Mouse (Mus musculus): ENCODE results near the gene Ifnar2.
"Not testable (repeated sequence)": the region's sequence is repeated elsewhere in the genome, so short reads cannot be mapped to it uniquely, and the experiment has no call there.

The Ifnar2 gene

DNA sequence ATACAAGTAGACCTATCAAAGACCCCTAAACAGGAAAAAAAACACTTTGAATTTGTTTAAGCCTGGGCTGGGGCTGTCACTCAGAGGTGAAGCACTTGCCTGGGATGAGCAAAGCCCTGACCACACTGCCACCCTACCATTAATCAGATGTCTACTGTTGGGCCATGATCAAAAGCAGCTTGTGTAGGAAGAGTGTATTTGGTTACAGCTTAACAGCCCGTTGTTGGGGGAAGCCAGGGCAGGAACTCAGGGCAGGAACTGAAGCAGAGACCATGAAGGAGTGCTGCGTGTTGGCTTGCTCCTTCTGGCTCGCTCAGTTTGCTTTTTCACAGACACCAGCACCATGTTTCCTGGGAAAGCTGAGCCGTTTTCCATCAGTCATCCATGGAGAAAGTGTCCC is 54.0 kb downstream of the Ifnar2 start:
- DNase-seq (ENCODE audit: low spot score in 2 of 2) = no peak

DNA sequence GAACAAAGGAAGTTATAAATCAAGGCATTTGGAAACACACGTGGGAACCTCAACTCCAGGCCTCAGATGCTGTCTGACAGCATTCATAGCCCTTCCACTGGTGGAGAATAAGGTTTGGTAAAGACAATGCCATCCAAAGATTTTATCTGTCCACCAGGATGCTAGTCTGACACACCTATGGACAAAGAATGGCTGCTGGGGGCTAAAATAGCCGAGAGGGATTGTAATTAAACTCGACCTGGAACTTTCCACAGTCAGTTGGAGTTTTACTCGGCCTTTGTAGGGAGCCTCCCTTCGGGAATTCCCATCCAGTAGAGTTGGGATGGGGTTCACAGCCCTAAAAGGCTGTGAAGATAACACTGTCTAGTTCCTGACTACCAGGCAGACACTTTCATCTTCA is 54.9 kb downstream of the Ifnar2 start:
- DNase-seq (ENCODE audit: low spot score in 2 of 2) = no peak

DNA sequence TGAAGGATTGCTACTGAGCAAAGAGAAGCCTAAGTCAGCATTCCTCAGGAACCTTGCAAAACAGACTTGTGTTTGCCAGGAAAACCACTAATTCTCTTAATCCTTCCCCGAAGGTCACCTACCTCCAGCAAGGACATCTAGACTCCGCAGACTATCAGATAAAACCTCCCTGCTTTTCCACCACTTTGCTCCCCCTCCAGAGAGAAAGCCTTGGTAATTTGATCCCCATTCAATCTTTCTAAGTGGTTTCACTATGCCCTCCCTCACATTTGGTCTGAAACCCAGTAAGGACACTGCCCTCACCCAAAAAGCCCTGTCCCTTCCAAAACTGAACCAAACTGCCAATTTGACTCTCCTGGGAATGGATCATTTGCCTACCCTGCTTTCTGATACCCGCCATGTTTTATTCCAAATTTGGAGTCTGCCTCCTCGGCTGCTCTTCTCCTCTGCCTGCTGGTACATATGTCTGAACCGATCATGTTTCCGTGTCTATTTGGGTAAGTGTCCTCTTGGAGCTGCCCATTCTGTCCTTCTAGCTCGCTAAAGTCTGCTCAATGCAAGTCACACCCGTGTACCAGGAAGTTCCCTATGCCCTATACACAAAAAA is 55.8 kb downstream of the Ifnar2 start:
- no peak for DNase-seq (ENCODE audit: low spot score in 2 of 2)

DNA sequence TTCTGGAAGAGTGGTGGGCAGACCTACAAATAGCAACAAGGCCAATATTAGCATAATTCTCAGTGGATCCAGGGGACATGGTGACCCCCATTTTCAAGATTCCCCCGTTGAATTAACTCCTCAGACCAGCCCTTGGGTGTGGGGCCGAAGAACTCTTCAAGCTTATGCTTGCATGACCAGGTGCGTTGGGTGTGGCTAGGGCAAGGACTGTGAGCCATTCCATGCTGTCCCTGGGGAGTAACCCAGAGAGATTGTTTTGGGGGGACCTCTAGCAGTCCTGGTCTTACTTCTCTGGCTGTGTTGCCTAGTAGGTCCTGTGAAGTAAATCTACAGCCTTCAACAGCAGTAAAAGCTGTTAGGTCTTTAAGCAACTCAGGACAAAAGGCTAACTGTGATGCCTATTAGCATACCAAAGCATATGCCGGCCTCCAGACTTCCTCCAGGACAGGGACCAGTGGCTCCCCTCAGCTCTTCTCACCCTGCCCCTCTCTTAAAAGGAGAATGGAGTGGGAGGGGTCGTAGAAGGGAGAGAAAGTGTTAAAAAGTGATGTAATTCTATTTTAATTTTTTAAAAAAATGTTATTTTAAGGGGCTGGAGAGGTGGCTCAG is 60.2 kb downstream of the Ifnar2 start:
- DNase-seq (ENCODE audit: low spot score in 2 of 2) = peak in 1 of 2 experiments; percentile 33

DNA sequence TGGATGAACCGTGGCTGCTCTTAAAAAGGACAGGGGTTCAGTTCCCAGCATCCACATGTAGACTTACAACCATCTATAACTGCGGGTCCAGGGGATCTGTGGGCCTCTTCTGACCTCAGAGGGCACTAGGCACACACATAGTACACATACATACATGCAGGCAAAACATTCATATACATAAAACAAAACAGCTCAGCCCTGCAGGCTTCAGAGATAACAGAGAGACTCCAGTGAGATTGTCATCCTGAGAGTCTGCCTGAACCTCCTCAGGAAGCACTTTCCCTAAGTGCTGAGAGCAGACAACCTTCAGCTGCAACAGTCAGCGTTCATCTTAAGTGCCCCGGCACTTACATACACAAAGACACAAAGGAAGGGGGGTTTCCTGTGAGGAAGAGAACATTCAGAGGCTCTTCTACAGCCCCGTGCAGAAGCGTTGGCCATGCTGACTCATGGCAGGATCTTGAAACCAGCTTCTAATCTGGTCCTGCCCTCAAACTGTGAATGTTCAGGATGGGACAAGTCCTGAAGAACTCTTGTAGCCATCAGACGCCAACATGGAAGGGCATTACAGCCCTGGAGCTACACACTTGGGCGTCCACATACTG is 60.8 kb downstream of the Ifnar2 start:
- DNase-seq (ENCODE audit: low spot score in 2 of 2) = peak in 1 of 2 experiments; percentile 28

DNA sequence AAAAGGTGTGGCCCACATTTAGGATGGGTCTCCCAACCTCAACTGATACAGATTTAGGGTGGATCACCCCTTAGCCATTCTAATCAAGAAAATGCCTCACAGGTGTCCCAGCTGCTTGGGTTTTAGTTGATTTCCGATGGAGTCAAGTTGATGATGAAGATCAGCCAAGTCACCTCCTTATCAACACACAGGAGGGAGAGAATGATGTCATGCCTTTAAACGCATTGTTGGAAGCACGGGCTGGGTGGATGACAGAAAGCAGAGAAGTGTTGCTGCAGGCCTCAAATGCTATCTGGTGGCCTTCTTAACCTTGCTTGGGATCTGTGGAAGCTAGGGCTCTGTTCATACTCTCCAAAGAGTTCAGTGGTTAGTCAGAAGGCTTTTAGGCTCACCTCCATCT is 61.5 kb downstream of the Ifnar2 start:
- no peak for DNase-seq (ENCODE audit: low spot score in 2 of 2)

DNA sequence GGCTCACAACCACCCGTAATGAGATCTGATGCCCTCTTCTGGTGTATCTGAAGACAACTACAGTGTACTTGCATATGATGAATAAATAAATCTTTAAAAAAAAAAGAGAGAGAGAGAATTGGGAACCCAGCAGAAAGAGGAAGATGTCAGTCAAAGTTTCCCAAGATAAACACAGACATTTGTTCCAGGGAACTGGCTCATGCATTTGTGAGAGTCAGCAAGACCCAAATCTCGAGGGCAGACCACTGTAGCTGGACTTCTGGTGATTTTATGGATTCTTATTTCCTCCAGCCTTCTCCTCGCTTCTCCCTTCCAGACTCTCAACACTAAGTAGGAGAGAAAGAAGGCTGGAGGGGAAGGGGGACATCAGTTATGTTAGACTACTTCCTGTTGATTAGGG is 65.5 kb downstream of the Ifnar2 start:
- DNase-seq (ENCODE audit: low spot score in 2 of 2) = no peak

DNA sequence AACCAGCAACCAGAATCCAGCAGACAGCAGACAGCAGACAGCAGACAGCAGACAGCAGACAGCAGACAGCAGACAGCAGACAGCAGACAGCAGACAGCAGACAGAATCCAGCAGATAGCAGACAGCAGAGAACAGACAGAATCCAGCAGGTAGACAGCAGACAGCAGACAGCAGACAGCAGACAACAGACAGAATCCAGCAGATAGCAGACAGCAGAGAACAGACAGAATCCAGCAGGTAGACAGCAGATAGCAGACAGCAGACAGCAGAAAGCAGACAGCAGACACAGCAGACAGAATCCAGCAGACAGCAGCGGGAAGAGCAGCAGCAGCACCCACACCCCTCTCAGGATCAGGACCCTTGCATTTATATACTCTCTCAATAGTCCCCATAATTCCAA is 66.0 kb downstream of the Ifnar2 start:
- DNase-seq (ENCODE audit: low spot score in 2 of 2) = not testable (repeated sequence)

DNA sequence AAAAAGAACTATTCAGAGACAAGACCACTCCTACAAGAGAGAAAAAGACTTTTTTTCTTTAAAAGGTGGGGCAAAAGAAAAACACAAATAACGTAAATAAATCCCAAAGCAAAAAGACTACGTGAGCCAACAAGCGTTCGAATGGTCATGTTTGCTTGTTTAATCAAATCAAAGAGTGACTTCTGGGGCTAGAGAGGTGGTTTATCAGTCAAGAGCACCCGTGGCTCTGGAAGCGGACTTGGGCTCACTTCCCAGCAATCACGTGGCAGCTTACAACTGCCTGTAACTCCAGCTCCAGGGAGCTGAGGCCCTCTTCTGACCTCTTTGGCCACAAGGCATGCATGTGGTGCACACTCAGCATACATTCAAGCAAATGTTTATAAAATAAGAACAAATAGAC is 68.8 kb downstream of the Ifnar2 start:
- peak; percentile 62 to 86 for DNase-seq (ENCODE audit: low spot score in 2 of 2)

DNA sequence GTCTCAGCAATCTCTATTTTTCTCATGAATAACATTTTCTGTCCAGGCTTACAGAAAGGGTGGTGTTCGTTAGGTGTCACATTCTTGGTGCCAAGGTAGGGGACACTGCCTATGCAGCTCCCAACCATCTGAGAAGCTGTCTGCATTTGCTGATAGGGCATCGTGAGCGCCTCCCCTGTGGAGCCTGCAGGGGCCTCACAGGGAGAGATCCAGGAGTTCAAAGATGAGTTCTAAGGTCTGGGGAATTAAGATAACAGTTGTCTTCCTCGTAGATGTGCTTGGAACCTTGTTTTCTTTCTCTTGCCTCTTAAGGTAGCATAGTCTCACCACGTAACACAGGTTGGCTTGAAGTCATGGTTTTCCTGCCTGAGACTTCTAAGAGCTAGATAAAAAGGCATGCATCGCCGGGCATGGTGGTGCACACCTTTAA is 69.2 kb downstream of the Ifnar2 start:
- peak; percentile 66 to 82 for DNase-seq (ENCODE audit: low spot score in 2 of 2)

DNA sequence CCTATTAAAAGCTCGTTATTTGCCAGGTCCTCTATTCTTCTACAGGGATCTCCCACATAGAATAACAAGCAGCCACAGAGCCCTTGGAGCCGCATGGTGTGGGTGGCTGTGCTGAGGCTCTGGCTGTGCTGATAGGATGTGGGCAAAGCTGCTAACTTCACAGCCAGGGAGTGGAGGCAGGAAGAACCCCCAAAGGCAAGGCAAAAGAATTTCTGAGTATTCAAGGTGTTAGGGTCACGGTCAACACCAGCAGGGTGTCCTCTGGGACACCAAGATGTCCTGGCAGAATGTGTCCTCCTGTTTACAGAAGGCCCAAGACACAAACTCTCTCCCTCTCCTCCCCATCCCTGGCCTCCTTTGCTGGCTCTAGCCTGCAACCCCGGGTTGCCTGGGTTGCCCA is 69.9 kb downstream of the Ifnar2 start:
- DNase-seq (ENCODE audit: low spot score in 2 of 2) = peak in 1 of 2 experiments; percentile 59

DNA sequence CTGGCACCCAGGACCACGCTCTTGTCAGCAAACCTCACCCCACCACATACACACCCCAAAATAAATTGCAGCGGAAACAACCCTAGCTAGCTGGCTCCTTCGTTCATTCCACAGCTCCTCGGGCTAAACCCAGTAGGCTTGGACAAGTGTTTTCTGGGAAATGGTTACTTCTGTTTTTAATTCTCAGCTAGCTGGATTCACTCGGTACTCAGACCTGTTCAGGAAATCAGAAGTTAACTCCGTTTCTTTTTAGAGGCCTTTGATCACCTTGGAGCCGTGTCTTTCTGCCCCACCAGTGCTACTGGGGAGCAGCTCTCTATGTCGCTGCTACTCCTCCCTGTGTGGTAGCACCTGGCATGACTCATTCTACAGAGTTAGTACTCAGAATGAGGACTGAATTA is 70.6 kb downstream of the Ifnar2 start:
- peak in 1 of 2 experiments; percentile 26 for DNase-seq (ENCODE audit: low spot score in 2 of 2)

DNA sequence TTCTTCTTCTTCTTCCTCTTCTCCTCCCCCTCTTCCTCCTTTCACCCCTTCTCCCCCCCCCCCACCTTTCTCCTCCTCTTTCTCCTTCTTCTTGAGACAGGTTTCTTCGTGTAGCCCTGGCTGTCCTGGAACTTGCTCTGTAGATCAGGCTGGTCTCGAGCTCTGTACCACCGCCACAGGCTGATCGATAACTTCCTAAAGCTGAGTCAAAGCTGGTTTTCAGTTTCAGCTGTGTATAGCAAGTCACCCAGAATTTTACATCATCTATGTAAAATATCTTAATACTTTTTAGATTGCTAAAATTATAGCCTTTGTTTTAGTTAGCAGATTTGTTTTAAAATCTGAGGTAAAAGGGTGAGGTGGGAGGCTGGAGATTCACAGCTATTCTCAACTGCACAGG is 72.3 kb downstream of the Ifnar2 start:
- no peak for DNase-seq (ENCODE audit: low spot score in 2 of 2)

DNA sequence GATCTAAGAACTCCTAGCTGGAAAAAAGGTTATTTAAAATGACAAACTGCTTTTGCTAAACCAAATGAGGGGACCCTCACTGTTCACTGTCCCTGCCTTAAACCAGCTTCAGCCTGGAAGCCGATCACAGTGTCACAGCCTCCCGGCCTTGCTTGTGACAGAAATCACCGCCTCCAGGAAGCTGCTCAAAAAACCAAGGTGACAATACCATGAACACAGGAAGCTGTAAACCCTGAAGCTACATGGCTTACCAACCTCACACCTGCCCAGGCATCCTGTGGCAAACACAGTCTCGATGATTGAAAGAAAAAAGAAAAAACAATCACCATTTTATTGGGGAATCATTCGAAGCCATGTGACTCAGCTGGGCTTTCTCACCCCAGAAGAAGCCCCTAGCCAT is 73.0 kb downstream of the Ifnar2 start:
- DNase-seq (ENCODE audit: low spot score in 2 of 2) = peak in 1 of 2 experiments; percentile 42

DNA sequence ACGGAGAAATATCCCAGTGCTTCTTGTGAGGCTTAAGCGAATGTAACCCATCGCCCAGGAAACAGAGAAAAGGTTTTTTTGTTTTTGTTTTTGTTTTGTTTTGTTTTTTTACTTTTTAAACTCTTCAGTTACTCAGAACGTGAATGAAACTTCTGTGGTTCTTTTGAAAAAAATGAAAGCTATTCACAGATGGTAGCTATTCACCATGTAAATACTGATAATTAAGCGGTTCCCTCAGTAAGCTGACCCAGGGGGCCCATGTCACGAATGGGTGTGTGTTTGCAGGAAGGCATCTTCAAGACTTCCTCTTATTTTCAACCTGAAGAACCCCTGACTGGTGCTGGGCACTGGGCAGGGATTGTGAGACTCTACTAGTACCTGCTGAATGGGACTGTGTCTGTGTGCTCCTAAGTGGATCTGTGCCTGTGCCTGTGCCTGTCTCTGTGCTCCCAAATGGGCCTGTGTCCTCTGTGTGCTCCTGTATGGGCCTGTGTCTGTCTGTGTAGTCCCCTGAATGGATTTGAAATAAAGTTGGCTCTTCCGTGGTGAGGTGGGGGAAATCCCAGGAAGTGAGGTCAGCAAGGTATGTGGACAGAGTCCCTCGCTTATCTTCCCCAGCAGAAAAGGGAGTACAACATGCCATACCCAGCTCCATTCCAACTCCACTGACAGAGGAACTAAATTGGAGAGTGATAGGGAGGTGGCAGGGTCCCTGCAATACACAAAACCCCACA is 74.4 kb downstream of the Ifnar2 start:
- peak in 1 of 2 experiments; percentile 59 for DNase-seq (ENCODE audit: low spot score in 2 of 2)

DNA sequence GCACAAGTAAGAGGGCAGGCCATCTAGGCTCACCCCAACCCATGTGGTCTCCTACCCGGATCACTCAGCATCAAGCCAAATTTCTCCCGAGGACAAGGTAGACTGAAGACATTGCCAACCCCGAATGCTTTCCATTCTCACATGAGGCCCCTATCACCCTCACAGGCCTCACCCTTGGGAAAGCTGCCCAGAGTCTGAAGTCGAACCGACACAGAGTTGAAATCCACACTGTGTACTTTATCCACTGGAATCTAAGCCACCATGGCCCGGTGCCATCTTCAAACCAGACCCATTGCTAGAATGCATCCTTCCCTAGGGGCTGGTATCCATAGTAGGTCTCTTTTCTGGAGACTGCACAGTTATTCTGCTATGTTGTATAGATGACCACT is 74.9 kb downstream of the Ifnar2 start:
- DNase-seq (ENCODE audit: low spot score in 2 of 2) = peak in 1 of 2 experiments; percentile 29

DNA sequence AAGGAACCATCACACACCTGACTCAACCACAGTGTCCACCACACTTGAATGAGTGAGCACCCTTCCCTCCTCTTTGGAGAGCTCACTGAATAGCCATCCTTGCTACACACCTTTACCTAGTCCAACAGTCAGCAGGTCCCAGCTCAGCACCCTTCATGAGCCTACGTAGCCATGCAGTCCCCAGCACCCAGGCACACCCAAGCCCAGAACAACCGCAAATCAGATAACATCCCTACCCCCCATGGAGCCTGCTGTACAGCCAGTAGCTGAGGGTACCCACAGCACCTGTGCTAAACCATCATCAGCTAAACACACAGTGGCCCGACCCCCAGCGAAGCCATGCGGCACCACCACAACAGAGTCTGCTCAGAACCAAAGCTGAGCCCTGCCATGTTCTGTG is 75.5 kb downstream of the Ifnar2 start:
- DNase-seq (ENCODE audit: low spot score in 2 of 2) = peak in 1 of 2 experiments; percentile 22

DNA sequence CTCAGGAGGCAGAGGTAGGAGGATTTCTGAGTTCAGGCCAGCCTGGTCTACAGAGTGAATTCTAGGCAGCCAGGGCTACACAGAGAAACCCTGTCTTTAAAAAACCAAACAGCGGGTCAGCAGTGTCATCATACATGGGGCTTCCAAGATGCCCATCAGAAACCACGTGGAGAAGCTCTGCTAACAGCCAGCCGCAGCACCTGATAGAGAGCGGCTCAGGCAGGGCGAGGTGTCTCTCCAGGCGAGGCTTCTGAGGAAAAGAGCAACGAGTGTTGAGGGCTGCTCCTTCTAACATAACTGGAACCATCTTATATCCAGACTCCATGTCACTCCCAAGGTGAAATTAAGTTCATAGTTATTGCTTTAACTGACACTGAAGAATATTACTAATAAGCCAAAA is 76.3 kb downstream of the Ifnar2 start:
- DNase-seq (ENCODE audit: low spot score in 2 of 2) = no peak

DNA sequence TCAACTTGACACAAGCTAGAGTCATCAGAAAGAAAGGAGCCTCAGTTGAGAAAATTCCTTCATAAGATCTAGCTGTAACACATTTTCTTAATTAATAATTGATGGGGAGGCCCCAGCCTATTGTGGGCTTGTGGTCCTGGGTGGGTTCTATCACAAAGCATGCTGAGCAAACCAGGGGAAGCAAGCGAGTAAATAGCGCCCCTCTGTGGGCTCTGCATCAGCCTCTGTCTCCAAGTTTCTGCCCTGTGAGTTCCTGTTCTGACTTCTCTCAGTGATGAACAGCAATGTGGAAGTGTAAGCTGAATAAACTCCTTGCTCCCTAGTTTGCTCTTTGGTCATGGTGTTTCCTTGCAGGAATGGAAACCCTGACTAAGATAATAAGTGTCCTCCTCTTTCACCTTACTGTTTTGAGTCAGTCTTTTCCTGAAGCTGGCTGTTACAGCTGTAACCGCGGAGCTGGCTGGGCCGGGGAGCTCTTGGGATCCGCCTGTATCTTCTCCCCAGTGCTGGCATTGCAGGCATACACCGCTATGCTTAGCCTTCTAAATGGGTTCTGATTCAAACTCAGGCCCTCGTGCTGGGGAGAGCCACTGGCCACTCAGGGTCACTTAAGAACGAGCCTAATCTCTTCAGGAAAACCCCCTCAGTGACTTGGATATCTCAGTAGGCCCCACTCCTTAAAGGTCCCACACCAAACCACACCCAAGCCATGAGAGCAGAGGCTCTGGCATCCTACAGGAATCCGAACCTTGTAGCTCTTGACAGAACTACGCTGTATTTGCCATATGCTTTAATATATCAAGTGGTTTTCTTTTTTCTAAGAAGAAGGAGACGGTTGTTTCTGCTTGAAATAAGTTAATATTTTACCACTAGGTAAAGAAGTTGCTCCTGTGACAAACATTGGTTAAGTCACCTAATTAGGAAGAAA is 77.8 kb downstream of the Ifnar2 start:
- DNase-seq (ENCODE audit: low spot score in 2 of 2) = peak in 1 of 2 experiments; percentile 28

DNA sequence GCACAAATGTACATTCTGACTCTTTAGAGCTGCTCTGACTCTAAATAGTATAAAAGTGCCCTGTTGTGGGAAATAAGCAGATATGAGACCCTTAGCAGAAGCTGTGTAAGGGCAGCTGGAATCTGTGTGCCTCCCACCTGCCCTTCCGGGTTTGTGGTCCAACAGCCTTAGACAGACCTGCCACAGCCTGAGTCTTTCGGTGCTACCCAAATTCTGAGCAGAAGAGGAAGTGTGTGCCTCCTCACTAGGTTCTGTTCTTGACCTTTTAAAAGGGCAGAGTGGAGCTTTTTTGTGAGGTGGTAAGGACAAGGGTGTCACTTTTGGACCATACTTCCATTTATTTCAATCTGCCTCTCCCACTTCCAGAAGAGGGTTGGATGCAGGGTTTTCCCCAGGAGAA is 79.4 kb downstream of the Ifnar2 start:
- peak in 1 of 2 experiments; percentile 50 for DNase-seq (ENCODE audit: low spot score in 2 of 2)

DNA sequence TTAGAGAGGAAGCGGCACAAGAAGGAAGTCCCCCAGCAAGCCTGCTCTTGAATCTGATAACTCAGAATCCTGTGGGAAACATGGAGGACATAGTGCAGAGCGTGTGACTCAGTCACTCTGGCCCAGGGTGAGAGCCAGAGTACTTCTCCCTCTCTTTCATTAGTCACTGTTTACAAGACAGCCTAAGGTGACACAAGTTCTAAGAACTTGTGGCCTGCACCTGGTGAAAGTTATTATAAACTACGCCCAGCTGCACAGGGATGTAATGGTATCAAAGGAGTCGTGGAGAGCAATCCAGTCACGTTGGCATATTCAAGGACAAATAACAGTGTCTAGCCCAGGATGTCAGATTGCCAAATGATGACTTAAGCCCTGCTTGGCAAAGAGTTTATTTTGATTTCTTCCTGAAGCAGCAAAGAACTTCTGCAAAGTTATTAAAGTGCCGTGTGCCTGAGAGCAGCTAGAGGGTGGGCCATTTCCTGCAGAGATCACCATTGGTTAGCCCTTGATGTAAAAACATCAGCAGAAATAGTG is 79.8 kb downstream of the Ifnar2 start:
- no peak for DNase-seq (ENCODE audit: low spot score in 2 of 2)

Measured in spleen, postnatal 10 days (tissue).